ENCODE assay signal across 13 mouse cellular contexts in genomic region chr1:191557109-191557508, GRCm38 (mm10). TPM values are rescaled to one million over a fixed set of nuclear protein-coding genes. Genes with fewer than 3 reads are reported as not detected.
A peak's percentile ranks its signal among the peaks of the same experiment; 100 is the strongest.
DNase-seq lines count a peak whose midpoint lies in the region; ATAC-seq and TF ChIP-seq lines count a peak whose summit lies in the region.
"Had no signal": no experiment of that assay in that cellular context is flagged by ENCODE, and none has a peak within 500 bp of the region (broad histone marks: within the 10 kb centered on the region; RNA-seq: fewer than 3 reads in every experiment).

No protein-coding gene starts in this region.

- no peak overlapping the region for H3K4me2 ChIP-seq in forebrain, embryonic 12.5 days
- H3K4me2 ChIP-seq: limb, embryonic 13.5 days; midbrain, embryonic 12.5 days had no signal

- no peak overlapping the region for H3K27ac ChIP-seq in kidney, adult 2 months (ENCODE audit: insufficient read depth, low read depth, low read length)
- H3K27ac ChIP-seq in forebrain, embryonic 12.5 days, result no peak overlapping the region
- no peak overlapping the region for H3K27ac ChIP-seq in forebrain, embryonic 10.5 days
- H3K27ac ChIP-seq: limb, embryonic 13.5 days; midbrain, embryonic 12.5 days had no signal

- ATAC-seq in erythroid progenitor cell, adult 5-6 weeks (replicated peaks; ENCODE audit: low FRiP score, poor library complexity, severe bottlenecking), result no peak
- no peak for ATAC-seq in forebrain, embryonic 12.5 days (ENCODE audit: low FRiP score)
- ATAC-seq: forebrain, embryonic 14.5 days had no signal

- TF ChIP-seq POLR2A in kidney, adult 2 months (IDR thresholded peaks at IDR 0.05; ENCODE audit: low read depth, low read length), result no peak

- H3K4me3 ChIP-seq in kidney, adult 2 months (ENCODE audit: insufficient read depth, low read depth, low read length), result no peak overlapping the region
- H3K4me3 ChIP-seq in forebrain, embryonic 12.5 days (replicated peaks), result no peak overlapping the region
- no peak overlapping the region for H3K4me3 ChIP-seq in forebrain, embryonic 10.5 days
- H3K4me3 ChIP-seq: limb, embryonic 13.5 days; midbrain, embryonic 12.5 days had no signal

- no peaks in the 10 kb centered on the region for H3K27me3 ChIP-seq in kidney, adult 2 months (replicated peaks; ENCODE audit: control insufficient read depth, insufficient read depth, low read length)
- no peaks in the 10 kb centered on the region for H3K27me3 ChIP-seq in forebrain, embryonic 12.5 days
- H3K27me3 ChIP-seq in forebrain, embryonic 10.5 days (ENCODE audit: poor library complexity, severe bottlenecking), result no peaks in the 10 kb centered on the region
- H3K27me3 ChIP-seq: limb, embryonic 13.5 days; midbrain, embryonic 12.5 days had no signal

- WGBS in kidney, adult 2 months, result 66% methylated on average over 8 of the region's 8 CpGs
- WGBS in forebrain, embryonic 12.5 days, result 89% methylated on average over 8 of the region's 8 CpGs
- WGBS in forebrain, embryonic 10.5 days, result 89% methylated on average over 8 of the region's 8 CpGs

- no peaks in the 10 kb centered on the region for H3K9me3 ChIP-seq in forebrain, embryonic 12.5 days
- no peaks in the 10 kb centered on the region for H3K9me3 ChIP-seq in forebrain, embryonic 10.5 days
- H3K9me3 ChIP-seq: limb, embryonic 13.5 days; midbrain, embryonic 12.5 days had no signal

- peak; percentile 45 for DNase-seq in kidney, adult 2 months
- no peak for DNase-seq in kidney, adult 18-20 months
- DNase-seq in 3T3-L1 (ENCODE audit: low read depth, low spot score), result peak; percentile 81
- DNase-seq in R1 (ENCODE audit: low read depth, low spot score), result peak; percentile 23
- DNase-seq in lung, postnatal 10 days, result peak; percentile 12
- no peak for DNase-seq in forebrain, embryonic 10.5 days (ENCODE audit: extremely low spot score, low spot score)
- DNase-seq: cerebellum, adult 2 months; right cerebral cortex, postnatal 14 days had no signal

- no peak overlapping the region for H3K9ac ChIP-seq in forebrain, embryonic 12.5 days
- H3K9ac ChIP-seq: limb, embryonic 13.5 days; midbrain, embryonic 12.5 days had no signal

- H3K36me3 ChIP-seq in kidney, adult 2 months (ENCODE audit: control insufficient read depth, insufficient read depth, low read length), result no peaks in the 10 kb centered on the region
- H3K36me3 ChIP-seq in forebrain, embryonic 12.5 days (replicated peaks), result peaks cover 67% of the 10 kb centered on the region
- peaks cover 93% of the 10 kb centered on the region for H3K36me3 ChIP-seq in forebrain, embryonic 10.5 days (replicated peaks)

- no peaks in the 10 kb centered on the region for H3K4me1 ChIP-seq in kidney, adult 2 months (ENCODE audit: control insufficient read depth, insufficient read depth, low read length)
- no peaks in the 10 kb centered on the region for H3K4me1 ChIP-seq in forebrain, embryonic 12.5 days
- no peaks in the 10 kb centered on the region for H3K4me1 ChIP-seq in forebrain, embryonic 10.5 days
- H3K4me1 ChIP-seq: limb, embryonic 13.5 days; midbrain, embryonic 12.5 days had no signal

- no peak for TF ChIP-seq CTCF in kidney, adult 2 months (conservative IDR thresholded peaks at IDR 0.05; ENCODE audit: insufficient read depth, insufficient read length, low read depth, low read length)

RNA-seq across cellular contexts. Expression of gene Dtl, which starts 18.2 kb away (rescaled TPM):
- 0.14 and 0.20 TPM in 2 replicates for polyA plus RNA-seq in kidney, adult 2 months (2012; rRNA removed)
- 66.0 and 107 TPM in 2 replicates for total RNA-seq in erythroid progenitor cell, adult 5-6 weeks (2015; ENCODE audit: low replicate concordance)
- total RNA-seq in erythroid progenitor cell, adult 5-6 weeks (2017; ENCODE audit: low replicate concordance), result 57.6 and 61.8 TPM in 2 replicates
- polyA plus RNA-seq in forebrain, embryonic 12.5 days (2016; fragmentation: Nextera tagmentation; extraction: Ambion mirVana), result 74.5 and 77.3 TPM in 2 replicates
- 97.9 and 99.8 TPM in 2 replicates for polyA plus RNA-seq in forebrain, embryonic 10.5 days (2016; fragmentation: Nextera tagmentation; extraction: Ambion mirVana)

RNA-seq across cellular contexts. Expression of gene Ints7, which starts 18.3 kb away (rescaled TPM):
- 12.2 and 12.7 TPM in 2 replicates for polyA plus RNA-seq in kidney, adult 2 months (2012; rRNA removed)
- 15.9 and 36.0 TPM in 2 replicates for total RNA-seq in erythroid progenitor cell, adult 5-6 weeks (2015; ENCODE audit: low replicate concordance)
- 32.3 and 43.1 TPM in 2 replicates for total RNA-seq in erythroid progenitor cell, adult 5-6 weeks (2017; ENCODE audit: low replicate concordance)
- polyA plus RNA-seq in forebrain, embryonic 12.5 days (2016; fragmentation: Nextera tagmentation; extraction: Ambion mirVana), result 77.4 and 78.7 TPM in 2 replicates
- polyA plus RNA-seq in forebrain, embryonic 10.5 days (2016; fragmentation: Nextera tagmentation; extraction: Ambion mirVana), result 84.2 and 92.6 TPM in 2 replicates

Comparison
In these comparisons a context has a peak if more than half of its experiments do, and no peak if none do; other contexts are left out.
1. DNase-seq: peak in kidney, adult 2 months (single experiment), 3T3-L1 (single experiment), R1 (single experiment) and lung, postnatal 10 days (single experiment); none in kidney, adult 18-20 months (single experiment) and forebrain, embryonic 10.5 days (single experiment).
2. RNA of gene Dtl, which starts 18.2 kb away (polyA plus RNA-seq): 97.9 to 99.8 TPM in forebrain, embryonic 10.5 days and 74.5 to 77.3 TPM in forebrain, embryonic 12.5 days; 0.14 to 0.20 TPM in kidney, adult 2 months; every median in the first group is over 10 times any median in the second.